Mouse (Mus musculus): ENCODE measurements around the gene Lmtk3.

DNA sequence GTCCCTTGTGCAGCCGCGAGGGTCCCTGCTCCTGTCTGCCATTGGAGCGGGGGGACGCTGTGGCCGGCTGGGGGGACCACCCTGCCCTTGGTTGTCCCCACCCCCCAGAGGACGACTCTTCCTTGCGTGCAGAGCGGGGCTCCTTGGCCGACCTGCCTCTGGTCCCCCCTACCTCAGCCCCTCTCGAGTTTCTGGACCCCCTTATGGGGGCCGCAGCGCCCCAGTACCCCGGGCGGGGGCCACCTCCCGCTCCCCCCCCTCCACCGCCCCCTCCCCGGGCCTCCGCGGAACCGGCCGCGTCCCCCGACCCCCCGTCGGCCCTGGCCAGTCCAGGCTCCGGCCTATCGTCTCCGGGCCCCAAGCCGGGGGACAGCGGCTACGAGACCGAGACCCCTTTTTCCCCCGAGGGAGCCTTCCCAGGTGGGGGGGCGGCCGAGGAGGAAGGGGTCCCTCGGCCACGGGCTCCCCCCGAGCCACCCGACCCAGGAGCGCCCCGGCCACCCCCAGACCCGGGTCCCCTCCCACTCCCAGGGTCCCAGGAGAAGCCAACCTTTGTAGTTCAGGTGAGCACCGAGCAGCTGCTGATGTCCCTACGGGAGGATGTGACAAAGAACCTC, 10.5 kb downstream of the Lmtk3 start:
- TF ChIP-seq CTCF (IDR thresholded peaks at IDR 0.05; ENCODE audit: borderline replicate concordance, insufficient read depth, low read depth, low read length) (no peak), POLR2A (IDR thresholded peaks at IDR 0.05; ENCODE audit: borderline replicate concordance, insufficient read depth, low read length) (no peak)

All from cerebellum, adult 2 months (tissue).